Mouse (Mus musculus) lung, embryonic 14.5 days (tissue): ENCODE data around the gene Atg10. TPM values are rescaled to one million over a fixed set of nuclear protein-coding genes. Genes with fewer than 3 reads are reported as not detected.
"Not testable (repeated sequence)": the region's sequence is repeated elsewhere in the genome, so short reads cannot be mapped to it uniquely, and the experiment has no call there.

Experiments
- ATAC-seq: fragments of 200-750 bp; cut with Nextera tagmentation; 2 replicates; pipeline ENCODE4 v1.8.0; 2017; ENCODE audit warnings: mild to moderate bottlenecking, moderate TSS enrichment, moderate library complexity; ENCODE audit not compliant: insufficient read depth
- DNase-seq: peaks from one replicate; pipeline ENCODE4 v3.0.0-alpha.2; 2015
- H3K27ac ChIP-seq: fragments of 300-500 bp; sonication (generic); 2 replicates; pipeline ENCODE4 v1.5.1; 2014; ENCODE audit warnings: low read depth, mild to moderate bottlenecking, moderate library complexity
- H3K27me3 ChIP-seq: fragments of 300-500 bp; sonication (generic); 2 replicates; pipeline ENCODE4 v1.6.1; 2014; ENCODE audit warnings: low read length, control low read depth; ENCODE audit not compliant: insufficient read depth
- H3K36me3 ChIP-seq: fragments of 300-500 bp; sonication (generic); 2 replicates; pipeline ENCODE4 v1.6.1; 2014; ENCODE audit warnings: control low read depth; ENCODE audit not compliant: insufficient read depth
- H3K4me1 ChIP-seq: fragments of 300-500 bp; sonication (generic); 2 replicates; pipeline ENCODE4 v1.6.1; 2014; ENCODE audit warnings: antibody characterized with exemption, control low read depth; ENCODE audit not compliant: insufficient read depth
- H3K4me2 ChIP-seq: fragments of 300-500 bp; sonication (generic); 2 replicates; pipeline ENCODE4 v1.6.1; 2014; ENCODE audit warnings: mild to moderate bottlenecking
- H3K4me3 ChIP-seq: fragments of 300-500 bp; sonication (generic); 2 replicates; pipeline ENCODE4 v1.5.1; 2014; ENCODE audit warnings: low read depth, low read length
- H3K9ac ChIP-seq: fragments of 300-500 bp; sonication (generic); 2 replicates; pipeline ENCODE4 v1.6.1; 2014
- H3K9me3 ChIP-seq: fragments of 300-500 bp; sonication (generic); 2 replicates; pipeline ENCODE4 v1.6.1; 2016; ENCODE audit warnings: low read depth, low read length, control low read depth
- CTCF ChIP-seq: IDR thresholded peaks from 2 replicates; pipeline ENCODE4 v1.5.1; 2016; ENCODE audit warnings: antibody characterized with exemption, low read depth
- WGBS: fragments of 180-500 bp; shearing (Covaris S2); extraction: QIAGEN DNeasy Blood & Tissue Kit; methylation state at CpG from one replicate; pipeline ENCODE4 v1.1.7; 2014; 5-methylcytosine and 5-hydroxymethylcytosine counted together
- polyA plus RNA-seq: library from polyadenylated mRNA; unstranded; fragments of >200 nt; fragmentation: Nextera tagmentation; extraction: Ambion mirVana; gene quantifications from 2 replicates; pipeline ENCODE4 v1.2.1, GENCODE M21; 2014

The Atg10 gene
- polyA plus RNA-seq: 13.4 and 14.9 TPM in 2 replicates

GRCm38 (mm10) chr13:91223587-91224437 lies at the start of gene Atg10:
Atg10 (minus strand) TSS chr13:91223968.
- H3K36me3 ChIP-seq: no peaks in the 10 kb centered on the region
- no peaks in the 10 kb centered on the region for H3K4me1 ChIP-seq
- ATAC-seq (peak; percentile 98), DNase-seq (peak; percentile 94)
- H3K27me3 ChIP-seq: no peaks in the 10 kb centered on the region
- peak within 1 kb of the TSS; percentile 94 for H3K27ac ChIP-seq
- H3K4me3 ChIP-seq: peak within 1 kb of the TSS; percentile 62
- no peaks in the 10 kb centered on the region for H3K9me3 ChIP-seq
- H3K9ac ChIP-seq: peak within 1 kb of the TSS; percentile 77
- no peak for TF ChIP-seq CTCF
- peak within 1 kb of the TSS; percentile 72 for H3K4me2 ChIP-seq
- WGBS: 1% methylated on average over 55 of the region's 55 CpGs

DNA sequence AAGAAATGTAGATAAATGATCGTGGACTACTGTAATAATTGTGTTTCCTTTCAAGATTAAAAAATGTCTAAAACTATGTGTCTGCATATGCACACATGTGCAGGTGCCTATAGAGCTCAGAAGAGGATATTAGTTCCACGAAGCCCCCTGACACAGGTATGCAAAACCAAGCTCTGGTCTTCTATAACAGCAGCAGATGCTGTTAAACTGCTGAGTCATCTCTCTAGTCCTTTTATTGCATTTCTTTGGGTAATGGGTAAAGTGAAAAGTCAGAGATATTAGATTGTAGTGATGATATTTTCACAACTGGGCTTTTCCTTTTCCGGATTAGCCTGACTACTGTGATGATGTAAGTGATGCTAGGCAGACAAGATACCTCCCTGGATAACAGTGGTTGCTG lies 28.6 kb upstream of the Atg10 start:
- no peak for TF ChIP-seq CTCF
- no peaks in the 10 kb centered on the region for H3K36me3 ChIP-seq
- H3K27ac ChIP-seq: no peak overlapping the region
- no peak overlapping the region for H3K4me3 ChIP-seq
- no peak for DNase-seq
- no peak overlapping the region for H3K4me2 ChIP-seq
- H3K27me3 ChIP-seq: no peaks in the 10 kb centered on the region
- H3K4me1 ChIP-seq: no peaks in the 10 kb centered on the region
- ATAC-seq: no peak
- WGBS: 77% methylated on average over 3 of the region's 3 CpGs
- no peak overlapping the region for H3K9ac ChIP-seq
- no peaks in the 10 kb centered on the region for H3K9me3 ChIP-seq

- Histone ChIP-seq H3K9me3 (no peaks in the 10 kb centered on the region), H3K27ac (no peak overlapping the region), H3K4me3 (no peak overlapping the region), H3K9ac (no peak overlapping the region), H3K4me2 (no peak overlapping the region), H3K36me3 (no peaks in the 10 kb centered on the region), H3K27me3 (no peaks in the 10 kb centered on the region), H3K4me1 (no peaks in the 10 kb centered on the region)
- no peak for TF ChIP-seq CTCF
- 72% methylated on average over 1 of the region's 1 CpGs for WGBS
- no peak for DNase-seq
- ATAC-seq: no peak
These were observed 27.9 kb upstream of the Atg10 start for GRCm38 (mm10) chr13:91251636-91252035.

DNA sequence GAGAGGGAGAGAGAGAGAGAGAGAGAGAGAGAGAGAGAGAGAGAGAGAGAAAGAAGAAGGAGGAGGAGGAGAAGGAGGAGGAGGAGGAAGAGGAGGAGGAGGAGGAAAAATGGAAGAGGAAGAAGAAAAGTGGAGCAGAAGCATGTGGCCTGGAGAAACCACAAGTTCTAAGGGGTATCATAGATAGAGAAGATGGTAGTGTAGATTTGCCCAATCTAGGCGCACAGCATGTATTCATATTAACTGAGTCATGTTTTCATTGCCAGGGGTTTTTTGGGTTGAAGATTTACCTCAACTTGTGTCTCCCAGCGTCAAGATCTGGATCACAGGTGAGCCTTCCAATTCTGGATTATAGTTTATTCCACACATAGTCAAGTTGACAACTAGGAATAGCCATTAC lies 26.3 kb upstream of the Atg10 start:
- not testable (repeated sequence) for H3K9me3 ChIP-seq, DNase-seq, H3K9ac ChIP-seq, H3K36me3 ChIP-seq, H3K4me2 ChIP-seq, H3K27ac ChIP-seq, ATAC-seq, H3K4me1 ChIP-seq, H3K27me3 ChIP-seq, H3K4me3 ChIP-seq
- 83% methylated on average over 2 of the region's 2 CpGs for WGBS

DNA sequence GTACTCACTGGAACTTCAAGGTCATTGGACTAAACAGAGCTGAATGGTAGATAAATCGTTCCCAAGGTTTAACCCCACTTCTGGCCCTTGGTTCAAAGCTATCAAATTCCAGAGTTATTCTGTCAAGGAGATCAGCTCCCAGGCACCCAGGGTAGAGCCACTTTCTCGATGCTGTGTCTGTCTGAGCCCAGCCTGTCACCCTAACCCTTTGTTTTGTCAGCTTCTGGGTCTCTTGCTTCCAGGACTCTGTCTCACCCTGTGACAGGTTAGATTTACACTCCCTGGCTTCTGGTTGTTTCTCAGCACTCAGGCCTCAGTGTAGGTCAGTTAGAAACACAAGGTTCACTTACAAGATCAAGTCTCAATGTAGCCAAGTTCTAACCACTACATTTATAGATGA lies 22.7 kb upstream of the Atg10 start:
- H3K27me3 ChIP-seq: no peaks in the 10 kb centered on the region
- 44% methylated on average over 2 of the region's 2 CpGs for WGBS
- no peaks in the 10 kb centered on the region for H3K9me3 ChIP-seq
- no peak overlapping the region for H3K27ac ChIP-seq
- H3K4me1 ChIP-seq: no peaks in the 10 kb centered on the region
- no peak for TF ChIP-seq CTCF
- H3K4me2 ChIP-seq: no peak overlapping the region
- no peak overlapping the region for H3K4me3 ChIP-seq
- ATAC-seq: no peak
- DNase-seq: no peak
- no peak overlapping the region for H3K9ac ChIP-seq
- no peaks in the 10 kb centered on the region for H3K36me3 ChIP-seq

- Histone ChIP-seq H3K27ac (no peak overlapping the region), H3K4me3 (no peak overlapping the region), H3K4me1 (no peaks in the 10 kb centered on the region), H3K4me2 (no peak overlapping the region), H3K36me3 (no peaks in the 10 kb centered on the region), H3K9ac (no peak overlapping the region), H3K27me3 (no peaks in the 10 kb centered on the region), H3K9me3 (no peaks in the 10 kb centered on the region)
- WGBS: 77% methylated on average over 3 of the region's 3 CpGs
- no peak for TF ChIP-seq CTCF
- no peak for DNase-seq
- no peak for ATAC-seq
These were observed 14.2 kb upstream of the Atg10 start for GRCm38 (mm10) chr13:91237976-91238375.

DNA sequence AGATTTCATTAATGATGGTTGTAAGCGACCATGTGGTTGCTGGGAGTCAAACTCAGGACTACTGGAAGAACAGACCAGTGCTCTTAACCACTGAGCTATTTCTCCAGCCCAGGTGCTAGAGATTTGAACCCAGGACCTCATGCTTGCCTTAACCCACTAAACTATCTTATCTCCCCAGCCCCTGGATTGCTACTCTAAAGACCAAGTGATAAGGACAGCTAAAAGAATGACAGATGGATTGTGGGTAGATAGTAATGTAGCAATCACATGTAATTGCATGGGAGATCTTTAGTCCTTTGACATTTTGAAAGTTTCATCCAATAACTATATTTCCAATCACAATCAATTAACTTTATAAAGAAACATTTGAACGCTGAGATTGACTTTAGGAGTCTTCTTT lies 13.1 kb upstream of the Atg10 start:
- 63% methylated on average over 2 of the region's 2 CpGs for WGBS
- Histone ChIP-seq H3K27me3 (no peaks in the 10 kb centered on the region), H3K27ac (no peak overlapping the region), H3K4me2 (no peak overlapping the region), H3K9me3 (no peaks in the 10 kb centered on the region), H3K4me3 (no peak overlapping the region), H3K4me1 (no peaks in the 10 kb centered on the region), H3K9ac (no peak overlapping the region), H3K36me3 (no peaks in the 10 kb centered on the region)
- ATAC-seq (no peak), DNase-seq (no peak)
- no peak for TF ChIP-seq CTCF
